Mouse (Mus musculus): ENCODE measurements around the gene Tmem245. TPM values are rescaled to one million over a fixed set of nuclear protein-coding genes. Genes with fewer than 3 reads are reported as not detected.

Gene Tmem245
- polyA plus RNA-seq, 1 experiment: 11.0 TPM

GRCm38 (mm10) chr4:56932096-56932495 is 15.1 kb downstream of the Tmem245 start:
- no peak overlapping the region for H3K4me3 ChIP-seq (ENCODE audit: insufficient read depth, low read length)
- no peak overlapping the region for H3K27ac ChIP-seq (ENCODE audit: insufficient read depth, low read depth, low read length)
- H3K4me1 ChIP-seq (ENCODE audit: control insufficient read depth, insufficient read depth, low read length): peaks cover 14% of the 10 kb centered on the region
- TF ChIP-seq CTCF (IDR thresholded peaks at IDR 0.05; ENCODE audit: low read depth, low read length) (no peak), POLR2A (IDR thresholded peaks at IDR 0.05; ENCODE audit: borderline replicate concordance, low read depth, low read length) (no peak)

GRCm38 (mm10) chr4:56930312-56930711 is 16.9 kb downstream of the Tmem245 start:
- Histone ChIP-seq H3K4me1 (ENCODE audit: control insufficient read depth, insufficient read depth, low read length) (peaks cover 5% of the 10 kb centered on the region; the same call in 1 of the 2 replicates), H3K27ac (ENCODE audit: insufficient read depth, low read depth, low read length) (no peak overlapping the region), H3K4me3 (ENCODE audit: insufficient read depth, low read length) (no peak overlapping the region)
- TF ChIP-seq POLR2A (IDR thresholded peaks at IDR 0.05; ENCODE audit: borderline replicate concordance, low read depth, low read length): no peak
- TF ChIP-seq CTCF (IDR thresholded peaks at IDR 0.05; ENCODE audit: low read depth, low read length): no peak

- peaks cover 5% of the 10 kb centered on the region; the same call in 1 of the 2 replicates for H3K4me1 ChIP-seq (ENCODE audit: control insufficient read depth, insufficient read depth, low read length)
- TF ChIP-seq POLR2A (IDR thresholded peaks at IDR 0.05; ENCODE audit: borderline replicate concordance, low read depth, low read length) (no peak), CTCF (IDR thresholded peaks at IDR 0.05; ENCODE audit: low read depth, low read length) (no peak)
- no peak overlapping the region for H3K27ac ChIP-seq (ENCODE audit: insufficient read depth, low read depth, low read length)
- no peak overlapping the region for H3K4me3 ChIP-seq (ENCODE audit: insufficient read depth, low read length)
These were observed 20.3 kb downstream of the Tmem245 start for GRCm38 (mm10) chr4:56926971-56927370.

- Histone ChIP-seq H3K4me1 (ENCODE audit: control insufficient read depth, insufficient read depth, low read length) (no peaks in the 10 kb centered on the region), H3K4me3 (ENCODE audit: insufficient read depth, low read length) (no peak overlapping the region), H3K27ac (ENCODE audit: insufficient read depth, low read depth, low read length) (no peak overlapping the region)
- TF ChIP-seq CTCF (IDR thresholded peaks at IDR 0.05; ENCODE audit: low read depth, low read length): no peak
- TF ChIP-seq POLR2A (IDR thresholded peaks at IDR 0.05; ENCODE audit: borderline replicate concordance, low read depth, low read length): no peak
These were observed 25.0 kb downstream of the Tmem245 start for GRCm38 (mm10) chr4:56922229-56922628.

GRCm38 (mm10) chr4:56915732-56916325 is 31.4 kb downstream of the Tmem245 start:
- H3K4me3 ChIP-seq (ENCODE audit: insufficient read depth, low read length): no peak overlapping the region
- no peak for TF ChIP-seq POLR2A (IDR thresholded peaks at IDR 0.05; ENCODE audit: borderline replicate concordance, low read depth, low read length)
- no peak for TF ChIP-seq CTCF (IDR thresholded peaks at IDR 0.05; ENCODE audit: low read depth, low read length)

GRCm38 (mm10) chr4:56914761-56915160 is 32.5 kb downstream of the Tmem245 start:
- Histone ChIP-seq H3K27ac (ENCODE audit: insufficient read depth, low read depth, low read length) (no peak overlapping the region), H3K4me3 (ENCODE audit: insufficient read depth, low read length) (no peak overlapping the region), H3K4me1 (ENCODE audit: control insufficient read depth, insufficient read depth, low read length) (peaks cover 4% of the 10 kb centered on the region; the same call in 1 of the 2 replicates)
- TF ChIP-seq POLR2A (IDR thresholded peaks at IDR 0.05; ENCODE audit: borderline replicate concordance, low read depth, low read length) (no peak), CTCF (IDR thresholded peaks at IDR 0.05; ENCODE audit: low read depth, low read length) (no peak)

More at GRCm38 (mm10) chr4:56915732-56916325, 31.4 kb downstream of the Tmem245 start:
- peaks cover 4% of the 10 kb centered on the region; the same call in 1 of the 2 replicates for H3K4me1 ChIP-seq (ENCODE audit: control insufficient read depth, insufficient read depth, low read length)
- no peak overlapping the region for H3K27ac ChIP-seq (ENCODE audit: insufficient read depth, low read depth, low read length)

- TF ChIP-seq CTCF (IDR thresholded peaks at IDR 0.05; ENCODE audit: low read depth, low read length) (no peak), POLR2A (IDR thresholded peaks at IDR 0.05; ENCODE audit: borderline replicate concordance, low read depth, low read length) (no peak)
- Histone ChIP-seq H3K4me1 (ENCODE audit: control insufficient read depth, insufficient read depth, low read length) (peaks cover 4% of the 10 kb centered on the region; the same call in 1 of the 2 replicates), H3K27ac (ENCODE audit: insufficient read depth, low read depth, low read length) (no peak overlapping the region), H3K4me3 (ENCODE audit: insufficient read depth, low read length) (no peak overlapping the region)
These were observed 32.9 kb downstream of the Tmem245 start for GRCm38 (mm10) chr4:56914338-56914737.

GRCm38 (mm10) chr4:56912382-56913001 is 34.7 kb downstream of the Tmem245 start:
- no peak for TF ChIP-seq POLR2A (IDR thresholded peaks at IDR 0.05; ENCODE audit: borderline replicate concordance, low read depth, low read length)
- TF ChIP-seq CTCF (IDR thresholded peaks at IDR 0.05; ENCODE audit: low read depth, low read length): no peak
- peaks cover 4% of the 10 kb centered on the region; the same call in 1 of the 2 replicates for H3K4me1 ChIP-seq (ENCODE audit: control insufficient read depth, insufficient read depth, low read length)
- H3K27ac ChIP-seq (ENCODE audit: insufficient read depth, low read depth, low read length): no peak overlapping the region
- H3K4me3 ChIP-seq (ENCODE audit: insufficient read depth, low read length): no peak overlapping the region

GRCm38 (mm10) chr4:56909568-56909967 is 37.7 kb downstream of the Tmem245 start:
- TF ChIP-seq POLR2A (IDR thresholded peaks at IDR 0.05; ENCODE audit: borderline replicate concordance, low read depth, low read length) (no peak), CTCF (IDR thresholded peaks at IDR 0.05; ENCODE audit: low read depth, low read length) (no peak)
- H3K4me1 ChIP-seq (ENCODE audit: control insufficient read depth, insufficient read depth, low read length): peaks cover under 1% of the 10 kb centered on the region; the same call in 1 of the 2 replicates
- H3K27ac ChIP-seq (ENCODE audit: insufficient read depth, low read depth, low read length): no peak overlapping the region
- no peak overlapping the region for H3K4me3 ChIP-seq (ENCODE audit: insufficient read depth, low read length)

- TF ChIP-seq POLR2A (IDR thresholded peaks at IDR 0.05; ENCODE audit: borderline replicate concordance, low read depth, low read length) (no peak), CTCF (IDR thresholded peaks at IDR 0.05; ENCODE audit: low read depth, low read length) (no peak)
- no peak overlapping the region for H3K4me3 ChIP-seq (ENCODE audit: insufficient read depth, low read length)
- no peak overlapping the region for H3K27ac ChIP-seq (ENCODE audit: insufficient read depth, low read depth, low read length)
- no peaks in the 10 kb centered on the region for H3K4me1 ChIP-seq (ENCODE audit: control insufficient read depth, insufficient read depth, low read length)
These were observed 39.6 kb downstream of the Tmem245 start for GRCm38 (mm10) chr4:56907671-56908070.
